Mouse (Mus musculus): ENCODE results near the gene Col4a2.

Gene Col4a2

DNA sequence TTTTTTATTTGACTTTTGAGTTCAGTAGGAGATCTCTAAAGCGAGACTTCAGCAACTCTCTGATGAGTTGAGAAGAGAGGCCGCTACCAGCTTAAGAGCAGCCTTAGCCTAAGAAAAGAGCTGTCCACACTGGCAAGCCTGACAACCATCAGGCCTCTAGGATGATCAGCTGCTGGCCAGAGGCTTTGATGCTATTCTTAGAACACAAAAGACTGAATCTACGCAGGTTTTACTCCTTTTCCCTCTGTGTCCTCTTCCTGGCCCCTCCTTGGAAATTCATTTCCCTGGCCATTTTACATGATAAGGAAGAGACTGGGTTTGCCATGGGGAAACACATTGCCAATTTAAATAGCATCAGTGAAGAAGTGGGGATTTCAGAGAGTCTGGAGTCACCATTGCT is 70.8 kb downstream of the Col4a2 start:
- no peak for DNase-seq (ENCODE audit: low read depth)

- no peak for DNase-seq (ENCODE audit: low read depth)
Observed at GRCm38 (mm10) chr8:11384841-11385240, 72.2 kb downstream of the Col4a2 start.

DNA sequence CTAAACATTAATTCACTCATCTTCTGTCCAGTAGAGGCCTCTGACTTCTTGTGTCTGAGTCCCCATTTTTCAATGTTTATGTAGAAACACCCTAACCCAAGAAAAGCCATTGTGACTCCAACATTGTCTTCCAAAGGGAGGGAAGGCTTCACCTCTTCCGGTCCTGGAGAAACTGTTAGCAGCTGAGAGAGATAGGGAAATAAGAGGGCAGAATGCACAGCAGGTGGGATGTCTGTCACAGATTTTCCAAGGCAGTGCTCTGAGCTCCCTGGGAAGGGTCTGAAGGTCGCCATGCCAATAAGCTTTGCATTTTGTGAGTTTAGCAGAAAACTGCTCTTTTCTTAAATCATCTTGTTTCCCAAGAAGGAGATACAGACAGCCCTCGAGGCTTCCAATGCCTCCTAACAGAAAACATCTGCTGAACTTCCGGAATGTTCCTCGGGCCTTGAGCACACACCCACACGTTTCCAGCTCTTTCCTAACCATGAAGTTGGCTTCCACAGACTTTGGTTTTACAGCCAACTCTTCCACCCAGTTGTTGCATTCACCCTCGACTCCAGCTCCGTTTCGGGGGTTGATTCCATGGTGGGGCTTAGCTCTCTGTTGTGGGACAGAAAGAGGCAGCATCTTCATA is 72.8 kb downstream of the Col4a2 start:
- peak; percentile 63 for DNase-seq (ENCODE audit: low read depth)

DNA sequence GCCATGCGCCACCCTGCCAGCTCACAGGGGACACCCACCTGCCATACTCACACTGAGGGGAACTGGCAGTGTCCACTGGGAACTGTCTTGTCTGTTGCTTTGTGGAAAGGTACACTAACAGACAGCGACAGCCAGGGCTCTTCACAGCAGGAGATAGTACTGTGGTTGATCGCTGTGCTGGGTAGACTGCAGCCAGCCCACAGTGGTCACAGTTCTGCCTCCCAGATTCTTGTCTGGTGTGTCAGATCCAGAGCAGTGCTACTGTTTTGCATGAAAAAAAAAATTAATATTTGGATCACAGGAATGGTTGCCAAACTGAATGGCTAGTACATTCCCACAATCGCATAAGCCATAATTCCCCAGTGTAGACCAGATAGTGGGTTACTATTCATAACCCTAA is 74.7 kb downstream of the Col4a2 start:
- DNase-seq (ENCODE audit: low read depth): peak; percentile 64

DNA sequence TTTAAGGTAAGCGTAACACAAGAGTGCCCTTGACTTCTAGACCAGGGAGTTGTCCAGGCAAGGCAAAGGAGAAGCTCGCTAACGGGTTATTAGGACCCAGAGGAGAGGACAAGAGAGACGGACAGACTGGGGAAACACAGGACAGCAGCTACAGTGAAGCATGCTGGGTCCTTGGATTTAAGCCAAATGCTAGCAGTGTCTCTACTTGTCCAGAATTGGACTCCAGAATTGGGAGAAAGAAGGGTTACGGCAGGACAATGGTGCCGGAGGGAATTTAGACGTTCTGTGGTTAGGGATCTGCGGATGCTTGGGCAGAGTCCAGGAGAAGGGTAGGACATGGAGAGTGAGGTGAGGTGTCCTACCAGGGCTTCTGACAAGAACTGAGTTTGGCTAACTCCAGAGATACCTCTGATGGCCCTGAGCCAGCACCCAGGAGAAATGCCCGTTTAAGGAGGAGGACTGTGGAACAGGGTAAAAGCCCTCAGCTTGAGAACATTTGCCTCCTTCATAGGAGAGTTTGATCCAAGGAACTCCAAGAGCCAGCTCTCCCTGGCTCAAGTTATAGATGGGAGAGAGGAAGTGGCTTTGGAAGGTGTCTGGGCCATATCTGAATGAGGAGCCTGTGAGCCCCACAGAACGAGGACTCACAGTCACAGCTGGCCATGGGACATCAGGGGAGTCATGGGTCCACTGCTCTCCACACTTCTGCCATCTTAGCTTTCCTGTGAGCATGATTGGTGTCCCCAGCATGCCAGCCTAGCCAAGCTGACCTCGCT is 76.9 kb downstream of the Col4a2 start:
- no peak for DNase-seq (ENCODE audit: low read depth)

DNA sequence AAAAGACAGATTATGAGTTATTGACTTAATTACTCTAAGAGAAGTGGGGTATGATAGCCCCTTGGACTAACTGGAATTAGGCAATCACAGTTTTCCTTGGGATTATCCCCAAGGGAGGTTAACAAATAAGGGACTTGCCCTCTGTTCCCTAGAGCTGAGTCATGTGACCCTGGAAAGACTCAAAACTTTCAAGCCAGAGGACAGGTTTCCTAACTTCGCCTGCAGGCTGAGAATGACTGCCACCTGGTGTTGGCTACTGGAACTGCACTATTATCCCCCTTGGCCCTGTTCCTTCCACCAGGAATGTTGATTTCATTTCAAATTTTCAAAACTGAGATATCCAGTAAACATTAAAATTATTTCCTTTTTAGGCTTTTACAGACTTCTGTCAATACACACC is 80.1 kb downstream of the Col4a2 start:
- DNase-seq (ENCODE audit: low read depth): peak; percentile 95

GRCm38 (mm10) chr8:11393161-11393560 is 80.6 kb downstream of the Col4a2 start:
- no peak for DNase-seq (ENCODE audit: low read depth)

- DNase-seq (ENCODE audit: low read depth): peak; percentile 84
Observed at GRCm38 (mm10) chr8:11393607-11394006, 81.0 kb downstream of the Col4a2 start.

GRCm38 (mm10) chr8:11394773-11395172 is 82.2 kb downstream of the Col4a2 start:
- DNase-seq (ENCODE audit: low read depth): no peak

GRCm38 (mm10) chr8:11395601-11396000 is 83.0 kb downstream of the Col4a2 start:
- no peak for DNase-seq (ENCODE audit: low read depth)

GRCm38 (mm10) chr8:11396111-11396510 is 83.5 kb downstream of the Col4a2 start:
- no peak for DNase-seq (ENCODE audit: low read depth)

GRCm38 (mm10) chr8:11397126-11397525 is 84.5 kb downstream of the Col4a2 start:
- no peak for DNase-seq (ENCODE audit: low read depth)

DNA sequence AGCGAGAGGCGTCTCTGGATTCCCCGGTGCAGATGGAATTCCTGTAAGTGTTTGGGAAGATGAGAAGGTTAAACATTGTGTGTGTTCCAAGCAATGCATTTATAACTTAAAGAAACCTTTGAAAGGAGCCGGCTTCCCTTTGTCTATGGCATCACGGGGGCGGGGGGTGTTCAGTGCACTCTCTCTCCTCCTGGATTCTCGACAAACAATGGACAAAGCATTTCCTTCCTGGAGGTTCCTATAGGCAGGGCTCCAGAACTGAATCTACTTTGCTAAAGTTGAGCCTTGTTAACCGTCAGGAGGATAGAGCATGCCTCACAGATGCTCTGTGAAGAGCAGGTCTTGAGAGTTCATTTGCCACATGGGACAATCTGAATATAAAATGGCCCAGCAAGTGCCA is 87.1 kb downstream of the Col4a2 start:
- no peak for DNase-seq (ENCODE audit: low read depth)

- DNase-seq (ENCODE audit: low read depth): peak; percentile 98
Observed at GRCm38 (mm10) chr8:11400244-11400643, 87.6 kb downstream of the Col4a2 start.

- DNase-seq (ENCODE audit: low read depth): no peak
Observed at GRCm38 (mm10) chr8:11401183-11401582, 88.6 kb downstream of the Col4a2 start.

DNA sequence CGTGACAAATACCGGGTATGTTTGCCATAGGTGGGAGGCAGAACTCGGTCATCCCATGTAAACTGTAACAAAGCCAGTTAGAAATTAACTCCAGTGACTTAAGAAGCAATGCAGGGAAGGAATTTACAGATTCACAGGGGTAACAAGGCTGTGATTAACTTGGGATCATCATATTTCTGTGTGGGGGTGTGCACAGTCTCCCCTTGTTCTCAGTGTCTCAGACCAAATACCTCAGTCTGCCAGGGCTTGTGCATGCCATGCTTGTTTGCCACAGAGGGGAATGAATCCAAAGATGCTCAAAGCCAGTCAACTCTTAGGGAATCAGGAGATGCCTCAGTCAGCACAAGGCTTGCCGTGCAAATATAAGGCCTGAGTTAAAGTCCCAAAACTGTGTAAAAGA is 89.6 kb downstream of the Col4a2 start:
- no peak for DNase-seq (ENCODE audit: low read depth)

DNA sequence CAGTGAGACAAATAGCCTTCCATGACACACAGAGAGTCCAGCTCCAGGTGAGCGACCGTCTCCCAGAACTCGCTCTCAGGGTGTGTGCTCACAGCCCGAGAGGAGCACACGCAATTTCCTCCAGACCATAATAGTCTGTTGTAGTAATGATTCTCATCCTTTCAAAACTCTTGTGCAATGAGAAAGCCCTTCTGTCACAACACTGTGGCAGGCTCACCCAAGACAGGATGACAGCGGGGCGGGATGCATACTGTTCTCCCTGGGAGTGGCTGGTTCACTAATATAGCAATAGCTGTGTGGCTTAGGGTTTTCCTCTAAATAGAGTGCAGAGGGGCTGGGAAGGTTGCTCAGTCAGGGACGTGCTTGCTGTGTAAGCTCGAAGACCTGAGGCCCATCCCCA is 91.2 kb downstream of the Col4a2 start:
- DNase-seq (ENCODE audit: low read depth): no peak

DNA sequence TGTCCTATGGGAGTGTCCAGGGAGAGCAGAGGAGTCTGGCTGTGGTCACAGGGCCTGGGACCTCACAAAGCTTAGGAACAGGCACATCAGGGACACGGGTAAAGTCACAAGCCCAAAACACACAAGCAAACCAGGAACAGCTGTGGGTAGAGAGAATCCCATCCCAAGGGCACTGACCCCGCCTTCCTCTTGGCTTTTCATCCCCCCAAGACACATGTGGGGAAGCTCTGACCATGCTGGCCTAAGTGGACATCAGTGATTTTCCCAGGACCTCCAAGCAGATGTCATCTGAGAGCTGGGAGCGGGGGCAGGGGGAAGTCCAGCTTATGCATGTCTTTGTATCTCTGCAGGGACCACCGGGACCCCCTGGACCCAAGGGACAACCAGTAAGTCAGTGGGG is 92.0 kb downstream of the Col4a2 start:
- DNase-seq (ENCODE audit: low read depth): no peak

DNA sequence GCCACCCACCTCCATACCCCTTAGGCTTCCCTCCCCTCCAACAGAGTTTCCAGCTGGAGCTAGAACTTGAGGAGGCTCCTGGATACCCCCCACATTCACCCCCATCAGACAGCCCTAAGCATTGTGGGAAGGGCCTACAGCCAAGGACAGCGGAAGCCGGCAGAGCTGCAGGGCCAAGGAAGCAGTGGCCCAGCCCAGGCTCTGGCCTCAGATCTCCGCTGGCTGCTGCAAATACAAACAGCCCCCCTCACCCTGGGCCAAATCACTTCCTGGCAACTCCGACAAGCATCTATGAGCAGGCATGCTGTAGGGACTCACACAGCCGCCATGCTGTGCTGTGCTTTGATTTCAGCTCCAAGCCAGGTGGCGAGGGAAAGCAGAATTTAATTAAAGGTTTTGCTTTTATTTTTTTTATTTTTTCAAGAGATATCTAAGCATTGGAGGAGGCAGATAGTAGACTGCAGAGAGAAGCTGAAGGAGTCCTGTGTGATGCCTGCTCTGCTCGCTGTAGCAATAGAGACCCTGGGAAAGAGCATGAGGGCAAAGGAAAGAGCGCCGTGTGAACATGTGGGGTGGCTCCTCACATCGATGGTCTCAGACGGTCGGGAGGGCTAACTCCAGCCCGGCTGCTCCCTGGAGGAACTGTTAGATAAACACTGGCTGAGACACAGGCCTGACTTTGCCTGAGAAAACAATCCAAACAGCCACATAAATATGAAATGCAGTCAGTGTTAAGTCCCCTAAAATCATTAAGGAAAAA is 93.3 kb downstream of the Col4a2 start:
- no peak for DNase-seq (ENCODE audit: low read depth)

DNA sequence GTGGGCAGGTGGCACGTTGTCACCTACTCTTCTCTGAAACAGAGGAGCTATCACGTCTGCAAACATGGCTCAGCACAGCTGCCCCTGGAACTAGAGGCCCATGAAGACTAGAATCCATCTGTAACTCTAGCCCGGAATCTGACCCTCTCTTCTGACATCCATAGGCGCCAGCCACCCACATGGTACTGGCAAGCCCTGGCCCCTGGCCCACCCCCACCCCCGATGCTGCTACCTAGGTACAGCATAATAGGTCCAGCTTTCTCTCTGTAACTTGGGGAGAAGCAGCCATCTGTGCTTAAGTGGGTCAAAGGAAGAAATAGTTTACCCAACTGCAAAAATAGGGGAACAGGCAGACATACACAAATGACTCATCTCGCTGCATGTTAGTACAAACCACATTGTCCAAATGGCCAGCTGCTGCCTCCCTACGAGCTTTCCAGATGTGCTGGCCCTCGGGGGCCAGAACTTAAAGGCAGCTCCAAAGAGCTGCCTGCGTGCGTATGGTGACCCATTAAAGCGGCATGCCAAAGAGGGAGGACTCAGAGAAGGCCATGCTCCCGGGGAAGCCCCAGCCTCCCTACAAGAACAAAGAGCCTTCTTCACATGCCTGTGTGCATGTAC is 99.0 kb downstream of the Col4a2 start:
- DNase-seq (ENCODE audit: low read depth): peak; percentile 49

DNA sequence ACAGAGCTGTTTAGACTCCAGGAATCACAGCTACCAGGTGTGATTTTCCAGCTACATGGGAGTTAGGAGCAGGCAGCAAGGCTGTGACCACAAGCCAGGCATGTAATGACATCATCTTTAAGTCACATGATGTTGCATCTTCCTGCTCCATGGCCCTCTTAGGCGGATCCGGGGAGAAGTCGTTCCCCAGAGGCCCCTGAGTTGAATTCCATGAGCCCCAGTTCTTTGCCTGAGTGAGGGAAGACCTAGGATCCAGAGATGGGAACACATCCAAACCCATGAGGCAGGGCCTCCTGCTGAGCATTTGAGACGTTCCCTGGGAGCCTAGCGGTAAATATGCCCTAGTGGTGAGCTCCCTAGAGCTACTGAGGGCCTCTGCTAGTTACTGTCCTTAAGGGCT is 99.8 kb downstream of the Col4a2 start:
- DNase-seq (ENCODE audit: low read depth): peak; percentile 30

DNA sequence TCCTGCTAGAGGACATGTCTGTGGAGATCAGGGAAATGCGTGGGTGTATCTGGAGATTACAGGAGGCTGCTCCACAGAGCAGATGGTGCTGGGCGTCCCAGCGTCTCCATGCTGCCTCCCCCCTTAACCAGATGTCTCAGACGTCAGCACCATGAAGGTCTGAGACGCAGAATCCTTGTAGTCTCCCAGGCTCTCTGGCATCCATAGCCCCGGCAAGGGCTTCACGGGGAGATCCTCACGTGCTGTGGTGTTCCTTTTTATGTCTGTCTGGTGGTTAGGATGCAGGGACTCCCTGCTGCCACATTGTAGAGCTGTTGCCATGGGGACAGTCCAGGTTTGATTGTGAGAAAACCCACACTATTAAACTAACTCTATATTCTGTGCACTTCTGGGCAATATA is 101.7 kb downstream of the Col4a2 start:
- no peak for DNase-seq (ENCODE audit: low read depth)

DNA sequence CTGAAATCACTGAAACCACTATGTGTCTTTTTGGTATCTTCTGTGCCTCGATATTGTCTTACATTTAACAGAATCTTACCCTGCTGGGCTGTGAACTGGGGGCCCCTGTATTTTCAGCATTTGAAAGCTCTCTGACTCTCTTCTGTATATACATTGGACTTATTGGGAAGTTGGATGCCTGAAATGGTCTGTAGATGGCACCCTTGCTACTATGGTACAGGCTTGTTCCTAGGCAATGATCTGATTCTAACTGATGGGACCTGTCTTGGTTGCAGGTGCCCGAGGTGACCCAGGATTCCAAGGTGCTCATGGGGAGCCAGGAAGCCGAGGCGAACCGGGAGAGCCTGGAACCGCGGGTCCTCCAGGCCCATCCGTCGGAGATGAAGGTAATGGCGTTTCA is 102.5 kb downstream of the Col4a2 start:
- DNase-seq (ENCODE audit: low read depth): no peak
